Mouse (Mus musculus) heart, postnatal 25 days (tissue): ENCODE measurements around the gene Gabrd. TPM values are rescaled to one million over a fixed set of nuclear protein-coding genes. Genes with fewer than 3 reads are reported as not detected.

Source experiments
- DNase-seq: peaks from one replicate; pipeline ENCODE4 v3.0.0; 2022; ENCODE audit warnings: low spot score
- intact Hi-C: fragments of 180-260 bp; cut with DNase I; formaldehyde crosslinking; loops from one replicate; pipeline ENCODE4 v1.15.1; 2025
- total RNA-seq, 2 experiments: library from RNA; stranded (reverse); gene quantifications; 2 replicates each; pipeline ENCODE4 v1.2.3; 2021

The Gabrd gene
- total RNA-seq, 2 experiments from 2014 or later, result not detected

DNA sequence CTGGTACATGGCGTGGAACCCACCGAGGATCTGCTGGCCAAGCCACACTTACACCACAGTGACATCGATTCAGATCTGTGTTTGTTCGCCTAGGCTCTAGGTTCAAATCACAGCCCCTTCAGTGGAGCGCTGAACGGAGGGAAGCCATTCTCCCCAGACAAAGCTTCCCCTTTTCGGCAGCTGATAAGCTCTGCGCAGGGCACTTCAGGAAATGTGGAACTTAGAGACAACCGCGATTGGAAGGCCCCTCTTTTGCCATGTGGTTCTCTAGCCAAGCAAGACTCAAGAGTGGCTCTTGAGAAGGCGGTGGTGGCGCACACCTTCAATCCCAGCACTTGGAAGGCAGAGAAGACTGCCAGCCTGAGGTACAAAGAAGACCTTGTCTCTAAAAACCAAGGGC, 51.6 kb downstream of the Gabrd start:
- DNase-seq, result no peak
- intact Hi-C loops, result no loop called here

DNA sequence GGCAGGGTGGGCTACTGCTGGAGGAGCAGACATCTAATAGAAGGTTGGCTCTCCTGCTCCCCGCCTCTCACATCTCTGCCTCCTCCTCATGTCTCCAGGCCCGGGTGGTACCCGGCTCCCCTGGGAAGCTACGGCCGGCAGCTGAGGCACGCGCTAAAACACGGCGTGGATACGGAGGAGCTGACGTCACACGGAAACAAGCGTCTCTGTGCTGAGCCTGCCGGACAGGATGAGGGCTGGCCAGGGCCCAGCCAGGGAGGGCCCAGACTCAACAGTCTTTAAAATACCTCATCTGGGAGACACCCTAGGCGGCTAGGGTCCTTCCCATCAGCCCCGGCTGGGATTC, 52.3 kb downstream of the Gabrd start:
- DNase-seq, result peak; percentile 50
- intact Hi-C loops, result no loop called here

DNA sequence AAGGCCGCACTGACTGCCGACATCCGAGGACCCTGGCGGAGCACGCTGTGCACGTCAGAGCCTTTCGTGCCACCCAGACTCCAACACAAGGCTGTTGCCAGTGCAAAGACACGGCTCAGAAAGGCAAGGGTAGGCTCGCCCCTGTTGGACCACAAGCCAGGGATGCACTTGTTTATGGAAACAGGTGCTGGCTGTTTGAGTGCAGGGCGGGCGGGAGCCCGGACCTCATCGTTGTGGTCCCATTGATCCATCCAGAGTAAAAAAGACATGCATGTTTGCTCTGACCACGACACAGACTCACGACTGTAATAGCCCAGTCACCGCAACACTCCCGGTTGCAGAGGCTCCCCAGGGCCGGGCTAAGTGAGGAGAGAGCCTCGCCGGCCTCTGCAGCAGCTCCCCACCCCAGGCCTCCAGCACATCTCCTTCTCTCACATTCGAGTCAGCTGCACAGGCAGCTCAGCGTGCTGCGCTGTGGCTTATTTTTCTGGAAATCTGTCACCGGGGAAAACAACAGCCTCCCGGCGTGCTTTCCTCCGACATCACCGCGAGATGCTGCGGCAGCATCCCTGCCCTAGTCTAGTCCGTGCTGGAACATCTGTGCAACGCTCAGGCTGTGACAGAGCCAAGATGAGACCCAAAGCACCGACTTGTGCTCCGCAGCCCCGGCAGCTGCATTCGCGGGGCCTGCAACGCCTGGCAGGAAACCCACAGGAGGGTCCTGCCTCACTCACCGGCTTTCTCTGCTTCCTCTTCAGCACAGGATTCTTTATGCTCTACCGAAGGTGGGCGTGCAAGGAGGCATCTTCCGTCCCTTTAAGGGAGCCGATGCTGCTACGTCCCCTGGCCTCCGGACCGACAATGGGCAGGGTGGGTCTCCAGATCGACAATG, 53.0 kb downstream of the Gabrd start:
- DNase-seq, result no peak
- intact Hi-C loops, result no loop called here

DNA sequence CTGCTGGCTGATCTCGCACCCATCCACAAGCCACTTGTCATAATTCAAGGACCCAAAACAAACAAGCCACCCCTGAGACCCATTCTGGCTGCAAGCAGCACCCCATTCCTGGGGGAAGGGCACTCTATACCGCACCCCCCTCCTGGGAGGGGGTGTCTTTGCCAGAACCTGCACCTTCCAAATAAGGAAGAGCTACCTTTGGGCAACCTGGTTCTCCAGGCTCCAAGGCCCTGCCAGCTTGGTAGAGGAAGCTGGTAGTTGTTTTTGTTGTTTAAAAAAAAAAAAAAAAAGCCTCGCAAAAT, 53.7 kb downstream of the Gabrd start:
- no peak for DNase-seq
- intact Hi-C loops, result no loop called here

DNA sequence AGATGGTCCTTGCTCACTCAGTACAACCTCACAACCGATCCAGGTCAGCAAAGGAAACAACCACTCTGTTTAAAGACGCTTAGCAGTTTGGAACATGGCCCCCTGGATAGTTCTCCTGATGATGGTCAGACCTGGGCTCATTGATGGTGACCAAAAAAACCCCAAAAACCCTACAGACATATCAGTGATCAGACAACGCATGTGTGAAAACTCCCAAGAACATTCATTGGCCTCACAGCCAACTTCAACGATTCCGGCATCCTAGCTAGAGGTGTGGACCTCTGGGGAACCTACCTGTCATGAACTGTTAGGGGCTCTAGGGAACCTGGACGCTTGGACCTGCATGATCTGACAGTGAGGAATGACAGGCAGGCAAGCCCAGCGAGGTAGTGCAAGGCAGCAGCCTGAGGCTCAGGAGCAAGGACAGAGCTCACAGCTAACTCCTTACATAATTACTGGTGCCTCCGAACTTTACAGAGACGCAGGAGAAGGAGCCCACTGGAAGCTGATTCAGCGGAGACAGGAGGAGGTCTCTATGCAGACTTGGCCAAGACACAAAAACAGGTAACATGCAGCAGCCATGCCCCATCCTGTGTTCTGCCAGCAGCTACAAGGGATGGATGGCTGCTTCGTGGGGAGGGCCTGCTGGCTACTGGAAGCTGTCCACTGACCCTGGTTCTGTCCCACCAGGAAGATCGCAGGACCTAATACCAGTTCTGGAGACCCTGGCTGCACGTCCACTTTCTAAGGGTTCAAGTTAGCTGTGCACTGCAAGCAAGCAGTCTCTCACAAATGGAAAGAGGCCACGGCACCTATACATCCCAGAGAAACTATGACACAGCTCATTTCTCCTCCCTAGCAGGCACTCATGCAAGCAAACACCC, 54.3 kb downstream of the Gabrd start:
- intact Hi-C loops, result no loop called here
- no peak for DNase-seq

DNA sequence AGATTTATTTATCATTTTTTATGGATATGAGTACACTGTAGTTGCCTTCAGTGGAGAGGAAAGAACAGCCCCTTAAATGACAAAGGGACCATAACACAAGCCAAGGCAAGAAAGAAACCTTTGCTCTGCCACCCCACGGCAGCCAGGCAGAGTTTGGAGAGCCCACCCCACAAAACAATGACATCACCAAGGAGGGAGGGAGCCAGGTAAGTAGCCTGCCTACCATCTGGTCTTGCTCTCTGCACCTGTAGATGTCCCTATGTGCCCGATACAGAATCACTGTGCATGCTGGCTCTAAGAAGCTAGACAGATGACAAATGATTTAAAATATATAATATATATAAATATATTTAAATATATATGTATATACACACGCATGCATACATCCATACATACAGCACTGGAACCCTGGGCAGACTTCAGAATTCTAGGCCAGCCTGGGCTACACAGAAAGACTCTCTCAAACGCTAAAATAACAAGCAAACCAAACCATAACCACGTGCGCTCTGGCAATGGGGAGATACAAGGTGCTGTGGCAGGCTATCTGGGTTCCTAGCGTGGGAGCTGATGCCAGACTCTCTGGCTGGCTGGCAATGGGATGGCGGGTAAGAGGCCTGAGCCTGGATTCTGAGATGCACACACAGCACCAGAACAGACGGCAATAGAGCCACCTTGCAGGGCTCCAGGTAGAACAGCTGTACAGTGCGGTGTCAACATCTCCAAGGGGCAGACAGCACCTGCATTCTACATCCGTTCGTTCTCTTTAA, 61.4 kb downstream of the Gabrd start:
- DNase-seq, result no peak
- intact Hi-C loops, result no loop called here

Other genes starting within 250 kb of the Gabrd start
- gene Ski, start 175.5 kb downstream of the Gabrd start, total RNA-seq, result 10 to 100 TPM; 55.0 to 63.9 TPM
- 10 to 100 TPM; 13.5 to 15.5 TPM for gene Faap20, start 148.3 kb downstream of the Gabrd start, total RNA-seq
- 1 to 10 TPM; 1.7 to 2.3 TPM for gene Prkcz, start 36.8 kb downstream of the Gabrd start, total RNA-seq
- under 1 TPM in 1 of 2 experiments, not detected in 1; 0.36 TPM for gene Cfap74, start 11.1 kb upstream of the Gabrd start, total RNA-seq
- gene Tmem52, start 71.0 kb upstream of the Gabrd start, total RNA-seq, result 1 to 10 TPM; 7.1 to 8.1 TPM
- gene Gnb1, start 93.2 kb upstream of the Gabrd start, total RNA-seq, result 100 to 1,000 TPM; 166 to 196 TPM
- 10 to 100 TPM; 36.6 to 37.3 TPM for gene Nadk, start 164.3 kb upstream of the Gabrd start, total RNA-seq
- 1 to 10 TPM; 7.8 to 7.9 TPM for gene Slc35e2, start 203.3 kb upstream of the Gabrd start, total RNA-seq
- 10 to 100 TPM; 29.2 to 30.3 TPM for gene Cdk11b, start 226.7 kb upstream of the Gabrd start, total RNA-seq
- not detected for gene Gm10563, start 247.3 kb upstream of the Gabrd start, total RNA-seq